Mouse (Mus musculus): ENCODE data around the gene Spata5.

The Spata5 gene

GRCm38 (mm10) chr3:37614878-37615650 is 195.4 kb downstream of the Spata5 start:
- no peak for DNase-seq (ENCODE audit: low read depth, low spot score)

- no peak for DNase-seq (ENCODE audit: low read depth, low spot score)
Measured at GRCm38 (mm10) chr3:37616586-37617547, 197.2 kb downstream of the Spata5 start.

Measured in WW6 (cell line).